Mouse (Mus musculus): Measurements from ENCODE around the gene Fam117a. TPM values are rescaled to one million over a fixed set of nuclear protein-coding genes. Genes with fewer than 3 reads are reported as not detected.

Gene Fam117a
- polyA plus RNA-seq, 1 experiment from 2014 or later: 3.5 TPM

- ATAC-seq (ENCODE audit: low FRiP score) (no peak), DNase-seq (ENCODE audit: low spot score) (no peak)
- Histone ChIP-seq H3K4me2 (replicated peaks) (no peak overlapping the region), H3K27ac (no peak overlapping the region), H3K27me3 (ENCODE audit: control insufficient read depth, insufficient read depth, low read length) (no peaks in the 10 kb centered on the region), H3K9ac (no peak overlapping the region), H3K4me3 (replicated peaks; ENCODE audit: low read length) (no peak overlapping the region), H3K4me1 (replicated peaks; ENCODE audit: control insufficient read depth, insufficient read depth, low read length) (no peaks in the 10 kb centered on the region), H3K36me3 (replicated peaks; ENCODE audit: control insufficient read depth, insufficient read depth) (no peaks in the 10 kb centered on the region), H3K9me3 (ENCODE audit: control insufficient read depth, low read length) (no peaks in the 10 kb centered on the region)
- WGBS: 86% methylated on average over 8 of the region's 8 CpGs
Observed at GRCm38 (mm10) chr11:95367011-95367735, 30.4 kb downstream of the Fam117a start.

DNA sequence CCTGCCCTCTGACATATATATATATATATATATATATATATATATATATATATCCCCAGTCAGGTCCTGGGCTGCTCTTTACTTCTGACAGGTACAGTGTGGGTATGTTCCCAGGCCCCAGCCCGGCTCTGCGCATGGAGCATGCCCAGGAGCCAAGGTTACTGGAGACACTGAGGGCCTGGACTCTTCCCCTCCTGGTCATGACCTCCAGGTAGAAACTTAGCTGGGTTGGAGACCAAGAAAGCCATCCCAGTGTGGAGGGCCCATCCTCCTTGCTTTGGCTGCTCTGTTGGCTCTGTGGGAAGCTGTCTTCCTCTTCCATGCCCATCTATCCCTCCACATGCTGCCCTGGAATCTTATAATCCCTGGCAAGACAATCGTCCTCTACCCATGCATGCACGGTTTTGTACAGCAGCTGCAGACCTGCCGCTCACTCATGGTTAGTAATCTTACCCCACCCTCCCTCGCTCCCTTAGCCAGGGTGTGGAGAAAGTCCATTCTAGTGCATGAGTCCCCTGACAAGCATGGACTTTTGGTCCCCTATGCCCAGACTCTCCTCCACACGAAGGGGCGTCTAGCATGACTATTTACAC is 31.5 kb downstream of the Fam117a start:
- no peak overlapping the region for H3K9ac ChIP-seq
- WGBS: 90% methylated on average over 8 of the region's 8 CpGs
- H3K4me2 ChIP-seq (replicated peaks): no peak overlapping the region
- no peaks in the 10 kb centered on the region for H3K27me3 ChIP-seq (ENCODE audit: control insufficient read depth, insufficient read depth, low read length)
- H3K4me1 ChIP-seq (replicated peaks; ENCODE audit: control insufficient read depth, insufficient read depth, low read length): no peaks in the 10 kb centered on the region
- DNase-seq (ENCODE audit: low spot score) (no peak), ATAC-seq (ENCODE audit: low FRiP score) (no peak)
- H3K9me3 ChIP-seq (ENCODE audit: control insufficient read depth, low read length): no peaks in the 10 kb centered on the region
- H3K4me3 ChIP-seq (replicated peaks; ENCODE audit: low read length): no peak overlapping the region
- no peaks in the 10 kb centered on the region for H3K36me3 ChIP-seq (replicated peaks; ENCODE audit: control insufficient read depth, insufficient read depth)
- H3K27ac ChIP-seq: no peak overlapping the region

DNA sequence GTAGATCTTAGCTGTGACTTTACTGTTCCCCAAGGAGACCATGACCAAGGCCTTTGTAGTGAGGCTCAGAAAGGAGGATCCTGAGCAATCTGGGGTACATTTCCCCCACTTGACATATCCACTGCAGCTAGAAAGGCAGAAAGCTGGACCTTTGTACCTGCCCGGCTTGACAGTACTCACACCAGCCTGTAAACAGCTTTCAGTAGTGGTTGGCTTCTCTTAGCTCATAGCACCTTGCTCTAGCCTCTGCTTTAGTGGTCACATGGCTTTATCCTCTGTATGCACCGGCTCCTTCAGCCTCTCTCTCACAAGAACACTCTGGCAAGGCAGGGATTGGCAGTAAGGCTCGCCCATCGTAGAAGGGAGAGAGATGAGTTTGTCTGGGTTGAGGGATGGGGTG is 32.1 kb downstream of the Fam117a start:
- Histone ChIP-seq H3K36me3 (replicated peaks; ENCODE audit: control insufficient read depth, insufficient read depth) (no peaks in the 10 kb centered on the region), H3K9ac (no peak overlapping the region), H3K27me3 (ENCODE audit: control insufficient read depth, insufficient read depth, low read length) (no peaks in the 10 kb centered on the region), H3K4me2 (replicated peaks) (no peak overlapping the region), H3K4me1 (replicated peaks; ENCODE audit: control insufficient read depth, insufficient read depth, low read length) (no peaks in the 10 kb centered on the region), H3K9me3 (ENCODE audit: control insufficient read depth, low read length) (no peaks in the 10 kb centered on the region), H3K4me3 (replicated peaks; ENCODE audit: low read length) (no peak overlapping the region), H3K27ac (no peak overlapping the region)
- ATAC-seq (ENCODE audit: low FRiP score) (no peak), DNase-seq (ENCODE audit: low spot score) (no peak)
- 96% methylated on average over 4 of the region's 4 CpGs for WGBS

DNA sequence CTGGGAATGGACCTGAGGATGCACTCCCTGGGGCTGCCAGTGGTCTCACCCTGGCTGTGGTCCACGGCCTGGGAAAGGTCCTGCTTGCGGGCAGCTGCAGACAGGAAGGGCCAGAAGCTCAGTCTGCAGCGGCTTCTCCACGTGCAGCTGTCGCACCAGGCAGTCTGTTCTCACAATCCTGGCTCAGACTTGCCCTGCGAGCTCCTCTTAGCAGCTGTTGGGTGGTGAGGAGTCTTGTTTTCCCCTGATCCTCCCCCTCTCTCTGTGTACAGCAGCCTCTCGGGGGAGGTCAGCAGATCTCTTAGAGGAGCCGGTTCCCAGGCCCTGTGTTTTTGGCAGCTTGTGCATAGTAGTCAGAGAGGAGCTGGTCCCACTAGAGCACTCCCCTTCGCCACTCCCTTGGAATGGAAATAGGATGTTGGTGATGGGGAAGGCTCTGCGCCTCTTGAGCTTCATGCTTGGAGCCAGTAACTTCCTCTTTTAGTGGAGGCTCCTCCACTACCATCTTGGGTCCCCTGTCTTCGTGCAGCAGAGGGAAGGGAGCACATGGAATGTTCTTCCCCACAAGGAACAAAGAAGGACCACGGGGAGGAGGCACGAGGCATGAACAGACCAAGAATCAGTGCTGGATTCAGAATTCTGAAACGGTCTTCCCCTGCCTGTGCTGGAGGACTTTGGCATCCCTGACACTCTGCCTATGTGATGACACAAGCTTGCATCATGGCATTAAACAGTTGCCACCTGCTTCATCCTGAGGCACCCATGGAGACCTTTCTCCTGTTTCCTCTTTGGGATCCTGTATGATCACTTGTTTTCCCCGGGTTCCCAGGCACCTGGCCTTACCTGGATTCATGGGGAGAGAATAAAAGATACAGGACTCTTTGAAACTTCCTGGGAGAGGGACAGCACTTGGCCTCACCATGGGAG is 33.4 kb downstream of the Fam117a start:
- H3K27me3 ChIP-seq (ENCODE audit: control insufficient read depth, insufficient read depth, low read length): no peaks in the 10 kb centered on the region
- H3K4me3 ChIP-seq (replicated peaks; ENCODE audit: low read length): no peak overlapping the region
- DNase-seq (ENCODE audit: low spot score): no peak
- H3K4me2 ChIP-seq (replicated peaks): no peak overlapping the region
- no peak for ATAC-seq (ENCODE audit: low FRiP score)
- no peak overlapping the region for H3K9ac ChIP-seq
- H3K4me1 ChIP-seq (replicated peaks; ENCODE audit: control insufficient read depth, insufficient read depth, low read length): no peaks in the 10 kb centered on the region
- 0 out of 2 replicates have a peak overlapping the region, but pooled peaks have one; percentile 5 for H3K27ac ChIP-seq
- 69% methylated on average over 15 of the region's 15 CpGs for WGBS
- no peaks in the 10 kb centered on the region for H3K36me3 ChIP-seq (replicated peaks; ENCODE audit: control insufficient read depth, insufficient read depth)
- no peaks in the 10 kb centered on the region for H3K9me3 ChIP-seq (ENCODE audit: control insufficient read depth, low read length)

DNA sequence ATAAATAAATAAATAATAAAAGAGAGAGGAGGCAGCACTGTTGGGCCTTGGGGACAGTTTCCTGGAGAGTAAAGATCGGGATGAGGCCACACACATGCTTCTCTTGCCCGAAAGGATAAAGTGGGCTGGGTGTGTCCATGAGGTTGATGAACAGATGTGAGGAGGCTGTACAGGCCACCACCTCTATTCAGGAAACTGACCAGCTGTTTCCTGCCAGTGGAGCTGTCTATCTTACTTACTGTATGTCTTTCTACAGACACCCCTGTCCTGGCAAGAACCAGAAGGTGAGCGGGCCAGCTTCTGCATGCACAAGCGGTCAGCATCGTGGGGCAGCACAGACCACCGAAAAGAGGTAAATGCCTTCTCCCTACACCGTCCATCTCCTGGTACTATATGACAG is 34.4 kb downstream of the Fam117a start:
- no peaks in the 10 kb centered on the region; the same call in 1 of the 2 replicates for H3K36me3 ChIP-seq (replicated peaks; ENCODE audit: control insufficient read depth, insufficient read depth)
- no peak overlapping the region for H3K4me2 ChIP-seq (replicated peaks)
- no peak for ATAC-seq (ENCODE audit: low FRiP score)
- H3K9me3 ChIP-seq (ENCODE audit: control insufficient read depth, low read length): no peaks in the 10 kb centered on the region
- no peak overlapping the region for H3K9ac ChIP-seq
- H3K4me3 ChIP-seq (replicated peaks; ENCODE audit: low read length): no peak overlapping the region
- no peaks in the 10 kb centered on the region for H3K4me1 ChIP-seq (replicated peaks; ENCODE audit: control insufficient read depth, insufficient read depth, low read length)
- DNase-seq (ENCODE audit: low spot score): no peak
- no peaks in the 10 kb centered on the region for H3K27me3 ChIP-seq (ENCODE audit: control insufficient read depth, insufficient read depth, low read length)
- 90% methylated on average over 7 of the region's 7 CpGs for WGBS
- no peak overlapping the region for H3K27ac ChIP-seq

DNA sequence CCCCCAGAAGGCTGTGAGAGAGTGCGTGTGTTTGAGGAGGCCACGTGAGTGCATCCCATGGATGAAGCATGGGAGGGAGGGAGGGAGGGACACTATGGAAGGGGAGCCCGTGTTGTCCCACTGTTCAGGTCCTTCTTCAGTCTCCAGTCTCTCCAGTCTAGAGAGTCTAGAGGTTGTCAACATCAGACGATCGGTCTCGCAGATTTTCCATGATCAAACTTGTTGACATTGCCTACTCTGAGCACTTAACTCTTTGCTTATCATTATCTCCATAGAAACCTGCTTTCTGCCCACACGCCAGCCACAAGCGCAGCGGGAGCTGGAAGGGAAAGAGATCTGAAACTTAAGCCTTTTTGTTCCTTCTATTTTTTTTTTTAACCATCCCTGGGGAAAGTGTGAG is 42.1 kb downstream of the Fam117a start:
- 88% methylated on average over 9 of the region's 9 CpGs for WGBS
- Histone ChIP-seq H3K9me3 (ENCODE audit: control insufficient read depth, low read length) (no peaks in the 10 kb centered on the region), H3K9ac (no peak overlapping the region), H3K27ac (no peak overlapping the region), H3K4me3 (replicated peaks; ENCODE audit: low read length) (no peak overlapping the region), H3K4me2 (replicated peaks) (no peak overlapping the region), H3K27me3 (ENCODE audit: control insufficient read depth, insufficient read depth, low read length) (no peaks in the 10 kb centered on the region), H3K4me1 (replicated peaks; ENCODE audit: control insufficient read depth, insufficient read depth, low read length) (no peaks in the 10 kb centered on the region), H3K36me3 (replicated peaks; ENCODE audit: control insufficient read depth, insufficient read depth) (peaks cover 8% of the 10 kb centered on the region; the same call in 1 of the 2 replicates)
- no peak for DNase-seq (ENCODE audit: low spot score)
- no peak for ATAC-seq (ENCODE audit: low FRiP score)

GRCm38 (mm10) chr11:95379552-95379951 is 42.7 kb downstream of the Fam117a start:
- Histone ChIP-seq H3K4me3 (replicated peaks; ENCODE audit: low read length) (no peak overlapping the region), H3K27ac (no peak overlapping the region), H3K36me3 (replicated peaks; ENCODE audit: control insufficient read depth, insufficient read depth) (peaks cover 8% of the 10 kb centered on the region; the same call in 1 of the 2 replicates), H3K4me1 (replicated peaks; ENCODE audit: control insufficient read depth, insufficient read depth, low read length) (no peaks in the 10 kb centered on the region), H3K4me2 (replicated peaks) (no peak overlapping the region), H3K9me3 (ENCODE audit: control insufficient read depth, low read length) (no peaks in the 10 kb centered on the region), H3K27me3 (ENCODE audit: control insufficient read depth, insufficient read depth, low read length) (no peaks in the 10 kb centered on the region), H3K9ac (no peak overlapping the region)
- ATAC-seq (ENCODE audit: low FRiP score) (no peak), DNase-seq (ENCODE audit: low spot score) (no peak)
- 75% methylated on average over 5 of the region's 5 CpGs for WGBS

DNA sequence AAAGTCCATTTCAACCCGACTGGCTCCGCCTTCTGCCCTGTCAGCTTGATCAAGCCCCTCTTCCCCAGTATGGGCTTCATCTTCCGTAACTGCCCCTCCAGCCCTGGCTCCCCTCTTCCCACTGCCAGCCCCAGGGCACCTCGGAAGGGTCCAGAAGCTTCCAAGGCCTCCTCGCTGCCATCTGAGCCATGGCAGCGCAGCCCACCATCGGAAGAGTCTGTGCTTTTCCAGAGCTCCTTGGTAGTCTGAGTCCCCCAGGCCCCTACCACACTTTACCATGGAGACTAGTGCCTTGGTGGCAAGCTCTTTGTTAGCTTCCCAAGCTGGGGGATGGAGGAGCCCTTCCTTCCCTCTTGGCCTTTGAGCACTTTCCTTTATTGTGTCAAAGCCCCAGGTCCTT is 43.9 kb downstream of the Fam117a start:
- no peaks in the 10 kb centered on the region for H3K9me3 ChIP-seq (ENCODE audit: control insufficient read depth, low read length)
- H3K4me2 ChIP-seq (replicated peaks): no peak overlapping the region
- 91% methylated on average over 7 of the region's 7 CpGs for WGBS
- ATAC-seq (ENCODE audit: low FRiP score) (no peak), DNase-seq (ENCODE audit: low spot score) (no peak)
- H3K36me3 ChIP-seq (replicated peaks; ENCODE audit: control insufficient read depth, insufficient read depth): peaks cover 8% of the 10 kb centered on the region; the same call in 1 of the 2 replicates
- no peak overlapping the region for H3K9ac ChIP-seq
- no peak overlapping the region for H3K27ac ChIP-seq
- no peaks in the 10 kb centered on the region for H3K27me3 ChIP-seq (ENCODE audit: control insufficient read depth, insufficient read depth, low read length)
- peaks cover 3% of the 10 kb centered on the region; the same call in 1 of the 2 replicates for H3K4me1 ChIP-seq (replicated peaks; ENCODE audit: control insufficient read depth, insufficient read depth, low read length)
- no peak overlapping the region for H3K4me3 ChIP-seq (replicated peaks; ENCODE audit: low read length)

GRCm38 (mm10) chr11:95381146-95381545 is 44.3 kb downstream of the Fam117a start:
- H3K9ac ChIP-seq: no peak overlapping the region
- no peak for ATAC-seq (ENCODE audit: low FRiP score)
- no peak overlapping the region for H3K4me3 ChIP-seq (replicated peaks; ENCODE audit: low read length)
- peaks cover 8% of the 10 kb centered on the region for H3K4me1 ChIP-seq (replicated peaks; ENCODE audit: control insufficient read depth, insufficient read depth, low read length)
- no peak overlapping the region for H3K4me2 ChIP-seq (replicated peaks)
- DNase-seq (ENCODE audit: low spot score): no peak
- 93% methylated on average over 1 of the region's 1 CpGs for WGBS
- no peaks in the 10 kb centered on the region for H3K9me3 ChIP-seq (ENCODE audit: control insufficient read depth, low read length)
- peaks cover 11% of the 10 kb centered on the region; the same call in 1 of the 2 replicates for H3K36me3 ChIP-seq (replicated peaks; ENCODE audit: control insufficient read depth, insufficient read depth)
- no peak overlapping the region for H3K27ac ChIP-seq
- no peaks in the 10 kb centered on the region for H3K27me3 ChIP-seq (ENCODE audit: control insufficient read depth, insufficient read depth, low read length)

Measured in hindbrain, embryonic 14.5 days (tissue).